Mouse (Mus musculus) forebrain, embryonic 11.5 days (tissue): ENCODE results near the gene Tnip2. TPM values are rescaled to one million over a fixed set of nuclear protein-coding genes. Genes with fewer than 3 reads are reported as not detected.

ENCODE experiments used
- ATAC-seq: fragments of 200-750 bp; cut with Nextera tagmentation; replicated peaks from 2 replicates; pipeline ENCODE4 v1.8.0; 2017; ENCODE audit warnings: moderate TSS enrichment; ENCODE audit not compliant: low FRiP score
- DNase-seq: peaks from one replicate; pipeline ENCODE4 v3.0.0-alpha.2; 2017; ENCODE audit warnings: low spot score
- H3K27ac ChIP-seq: fragments of 300-500 bp; sonication (generic); 2 replicates; pipeline ENCODE4 v1.5.1; 2014; ENCODE audit warnings: low read depth, low read length
- H3K27me3 ChIP-seq: fragments of 300-500 bp; sonication (generic); 2 replicates; pipeline ENCODE4 v1.6.1; 2014; ENCODE audit warnings: mild to moderate bottlenecking, low read length, mixed read lengths; ENCODE audit not compliant: control insufficient read depth, insufficient read depth
- H3K36me3 ChIP-seq: fragments of 300-500 bp; sonication (generic); 2 replicates; pipeline ENCODE4 v1.6.1; 2014; ENCODE audit warnings: mild to moderate bottlenecking, low read length, moderate library complexity, mixed read lengths; ENCODE audit not compliant: control insufficient read depth, insufficient read depth
- H3K4me1 ChIP-seq: fragments of 300-500 bp; sonication (generic); replicated peaks from 2 replicates; pipeline ENCODE4 v1.6.1; 2014; ENCODE audit warnings: low read length, mixed read lengths; ENCODE audit not compliant: control insufficient read depth, insufficient read depth
- H3K4me2 ChIP-seq: fragments of 300-500 bp; sonication (generic); 2 replicates; pipeline ENCODE4 v1.6.1; 2014; ENCODE audit warnings: low read depth, mild to moderate bottlenecking, low read length, moderate library complexity, mixed read lengths; ENCODE audit not compliant: severe bottlenecking
- H3K4me3 ChIP-seq: fragments of 300-500 bp; sonication (generic); 2 replicates; pipeline ENCODE4 v1.5.1; 2014; ENCODE audit warnings: low read depth, low read length
- H3K9ac ChIP-seq: fragments of 300-500 bp; sonication (generic); 2 replicates; pipeline ENCODE4 v1.6.1; 2014; ENCODE audit warnings: low read length
- H3K9me3 ChIP-seq: fragments of 300-500 bp; sonication (generic); 2 replicates; pipeline ENCODE4 v1.6.1; 2016; ENCODE audit warnings: low read length, mixed read lengths; ENCODE audit not compliant: control insufficient read depth
- WGBS: fragments of 180-500 bp; shearing (Covaris S2); extraction: QIAGEN DNeasy Blood & Tissue Kit; methylation state at CpG from one replicate; pipeline ENCODE4 v1.1.7; 2014; 5-methylcytosine and 5-hydroxymethylcytosine counted together
- polyA plus RNA-seq: library from polyadenylated mRNA; unstranded; fragments of >200 nt; fragmentation: Nextera tagmentation; extraction: Ambion mirVana; gene quantifications from 2 replicates; pipeline ENCODE4 v1.2.1, GENCODE M21; 2014

Gene Tnip2
- polyA plus RNA-seq, 1 experiment from 2014 or later = 5.6 TPM

GRCm38 (mm10) chr5:34539121-34539520 lies 25.3 kb upstream of the Tnip2 start:
- ATAC-seq = no peak
- whole genome bisulfite sequencing = 87% methylated on average over 2 of the region's 2 CpGs

DNA sequence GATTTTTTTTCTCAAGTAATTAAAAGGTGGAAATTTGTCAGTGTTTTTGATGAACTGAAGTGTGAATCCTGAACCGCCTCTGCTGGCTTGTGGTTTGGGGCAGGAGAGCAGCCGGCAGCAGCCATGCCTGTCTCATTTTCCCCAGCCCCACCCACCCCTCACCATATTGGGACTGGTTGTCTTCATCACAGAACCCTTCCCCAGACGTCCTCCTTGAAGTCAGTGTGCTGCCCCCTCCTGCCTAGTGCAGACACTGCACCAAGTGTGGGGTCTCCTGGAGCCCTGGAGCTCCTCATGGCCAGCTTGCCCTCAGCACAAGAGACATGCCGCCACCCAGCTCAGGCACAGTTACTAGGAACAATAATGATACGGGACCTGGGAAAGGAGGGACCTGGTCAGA lies 24.7 kb upstream of the Tnip2 start:
- ATAC-seq = no peak
- DNase-seq = no peak
- WGBS = 34% methylated on average over 5 of the region's 5 CpGs
- Histone ChIP-seq H3K4me1 (no peaks in the 10 kb centered on the region), H3K4me3 (no peak overlapping the region), H3K36me3 (no peaks in the 10 kb centered on the region), H3K4me2 (no peak overlapping the region), H3K9ac (no peak overlapping the region), H3K9me3 (no peaks in the 10 kb centered on the region), H3K27me3 (no peaks in the 10 kb centered on the region), H3K27ac (no peak overlapping the region)

More at GRCm38 (mm10) chr5:34539121-34539520, 25.3 kb upstream of the Tnip2 start:
- no peak overlapping the region for H3K9ac ChIP-seq
- H3K9me3 ChIP-seq = no peaks in the 10 kb centered on the region
- no peaks in the 10 kb centered on the region for H3K4me1 ChIP-seq
- no peak overlapping the region for H3K27ac ChIP-seq
- H3K36me3 ChIP-seq = no peaks in the 10 kb centered on the region
- no peak overlapping the region for H3K4me3 ChIP-seq
- DNase-seq = no peak
- H3K4me2 ChIP-seq = no peak overlapping the region
- H3K27me3 ChIP-seq = no peaks in the 10 kb centered on the region

- H3K27me3 ChIP-seq = no peaks in the 10 kb centered on the region
- no peak overlapping the region for H3K27ac ChIP-seq
- no peak overlapping the region for H3K4me3 ChIP-seq
- H3K4me1 ChIP-seq = no peaks in the 10 kb centered on the region
- H3K9ac ChIP-seq = no peak overlapping the region
- ATAC-seq (no peak), DNase-seq (no peak)
- no peaks in the 10 kb centered on the region for H3K36me3 ChIP-seq
- no peaks in the 10 kb centered on the region for H3K9me3 ChIP-seq
- WGBS = 79% methylated on average over 7 of the region's 7 CpGs
- no peak overlapping the region for H3K4me2 ChIP-seq
These were observed 24.3 kb upstream of the Tnip2 start for GRCm38 (mm10) chr5:34538079-34538478.

GRCm38 (mm10) chr5:34535831-34536230 lies 22.0 kb upstream of the Tnip2 start:
- Histone ChIP-seq H3K9me3 (no peaks in the 10 kb centered on the region), H3K4me1 (no peaks in the 10 kb centered on the region), H3K27ac (no peak overlapping the region), H3K4me2 (no peak overlapping the region), H3K36me3 (no peaks in the 10 kb centered on the region), H3K9ac (no peak overlapping the region), H3K27me3 (no peaks in the 10 kb centered on the region), H3K4me3 (no peak overlapping the region)
- ATAC-seq = no peak
- 86% methylated on average over 7 of the region's 7 CpGs for WGBS
- DNase-seq = no peak

- Histone ChIP-seq H3K9ac (no peak overlapping the region), H3K4me1 (no peaks in the 10 kb centered on the region), H3K4me3 (no peak overlapping the region), H3K27ac (no peak overlapping the region), H3K4me2 (no peak overlapping the region), H3K27me3 (no peaks in the 10 kb centered on the region), H3K36me3 (no peaks in the 10 kb centered on the region), H3K9me3 (no peaks in the 10 kb centered on the region)
- no peak for DNase-seq
- no peak for ATAC-seq
- 75% methylated on average over 5 of the region's 5 CpGs for WGBS
These were observed 21.2 kb upstream of the Tnip2 start for GRCm38 (mm10) chr5:34534776-34535581.

DNA sequence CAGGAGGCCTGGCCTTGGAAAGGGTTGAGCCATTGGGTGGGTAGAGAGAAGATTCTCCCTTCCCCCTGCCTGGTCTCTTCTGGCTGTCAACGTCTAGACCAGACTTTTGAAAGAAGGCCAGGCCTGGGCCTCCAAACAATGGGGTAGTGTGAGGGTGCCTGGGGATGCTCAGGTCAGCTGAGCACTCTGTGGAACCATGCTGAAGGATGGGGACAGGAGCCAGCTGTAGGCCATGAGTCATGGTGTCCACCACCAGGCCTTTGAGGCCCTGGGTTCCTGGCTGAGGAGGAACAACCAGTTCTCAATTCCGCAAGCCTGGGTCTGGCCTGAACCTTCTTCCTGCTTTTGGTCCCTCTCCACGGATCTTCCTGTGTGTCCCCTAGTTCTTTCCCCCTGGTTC lies 20.0 kb upstream of the Tnip2 start:
- Histone ChIP-seq H3K27ac (no peak overlapping the region), H3K4me2 (no peak overlapping the region), H3K4me3 (no peak overlapping the region), H3K9me3 (no peaks in the 10 kb centered on the region), H3K36me3 (no peaks in the 10 kb centered on the region), H3K4me1 (no peaks in the 10 kb centered on the region), H3K27me3 (no peaks in the 10 kb centered on the region), H3K9ac (no peak overlapping the region)
- no peak for DNase-seq
- no peak for ATAC-seq
- WGBS = 71% methylated on average over 3 of the region's 3 CpGs

DNA sequence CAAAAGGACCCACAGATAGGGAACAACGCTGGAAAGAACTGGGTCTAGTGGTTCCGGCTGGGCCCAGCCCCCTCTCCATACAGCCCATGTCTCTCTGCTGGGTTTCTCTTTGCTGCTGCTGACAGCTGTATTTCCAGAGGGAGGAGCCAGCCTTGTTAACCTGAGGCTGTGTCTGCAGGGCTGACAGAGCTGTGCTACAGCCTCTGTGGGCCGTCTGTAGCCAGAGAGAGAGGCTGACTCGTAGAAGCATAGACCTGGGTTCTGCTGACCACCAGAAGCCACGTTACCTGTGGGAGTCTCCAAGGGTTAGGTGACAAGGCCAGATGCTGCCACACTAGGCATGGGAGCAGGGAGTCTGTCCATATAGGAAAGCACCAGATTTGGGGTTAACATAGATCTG lies 19.3 kb upstream of the Tnip2 start:
- 87% methylated on average over 5 of the region's 5 CpGs for WGBS
- Histone ChIP-seq H3K4me3 (no peak overlapping the region), H3K36me3 (no peaks in the 10 kb centered on the region), H3K9ac (no peak overlapping the region), H3K27me3 (no peaks in the 10 kb centered on the region), H3K9me3 (no peaks in the 10 kb centered on the region), H3K4me1 (no peaks in the 10 kb centered on the region), H3K4me2 (no peak overlapping the region), H3K27ac (no peak overlapping the region)
- no peak for ATAC-seq
- DNase-seq = no peak

- H3K4me2 ChIP-seq = no peak overlapping the region
- no peaks in the 10 kb centered on the region; the same call in 1 of the 2 replicates for H3K27me3 ChIP-seq
- H3K4me1 ChIP-seq = peaks cover 4% of the 10 kb centered on the region; the same call in 1 of the 2 replicates
- no peak overlapping the region for H3K4me3 ChIP-seq
- WGBS = 60% methylated on average over 4 of the region's 4 CpGs
- H3K9me3 ChIP-seq = no peaks in the 10 kb centered on the region
- no peak for DNase-seq
- no peak overlapping the region for H3K27ac ChIP-seq
- H3K36me3 ChIP-seq = no peaks in the 10 kb centered on the region
- H3K9ac ChIP-seq = no peak overlapping the region
- ATAC-seq = no peak
These were observed 16.9 kb upstream of the Tnip2 start for GRCm38 (mm10) chr5:34530687-34531086.

GRCm38 (mm10) chr5:34530116-34530515 lies 16.3 kb upstream of the Tnip2 start:
- H3K27me3 ChIP-seq = no peaks in the 10 kb centered on the region; the same call in 1 of the 2 replicates
- DNase-seq (no peak), ATAC-seq (no peak)
- H3K4me2 ChIP-seq = no peak overlapping the region
- H3K27ac ChIP-seq = no peak overlapping the region
- no peaks in the 10 kb centered on the region for H3K9me3 ChIP-seq
- H3K4me1 ChIP-seq = peaks cover 4% of the 10 kb centered on the region; the same call in 1 of the 2 replicates
- no peak overlapping the region for H3K4me3 ChIP-seq
- no peak overlapping the region for H3K9ac ChIP-seq
- no peaks in the 10 kb centered on the region for H3K36me3 ChIP-seq
- WGBS = 81% methylated on average over 5 of the region's 5 CpGs
